Mouse (Mus musculus): ENCODE measurements around the gene Abca8b. TPM values are rescaled to one million over a fixed set of nuclear protein-coding genes. Genes with fewer than 3 reads are reported as not detected.

Abca8b gene
- polyA plus RNA-seq, 1 experiment: 0.19 TPM

DNA sequence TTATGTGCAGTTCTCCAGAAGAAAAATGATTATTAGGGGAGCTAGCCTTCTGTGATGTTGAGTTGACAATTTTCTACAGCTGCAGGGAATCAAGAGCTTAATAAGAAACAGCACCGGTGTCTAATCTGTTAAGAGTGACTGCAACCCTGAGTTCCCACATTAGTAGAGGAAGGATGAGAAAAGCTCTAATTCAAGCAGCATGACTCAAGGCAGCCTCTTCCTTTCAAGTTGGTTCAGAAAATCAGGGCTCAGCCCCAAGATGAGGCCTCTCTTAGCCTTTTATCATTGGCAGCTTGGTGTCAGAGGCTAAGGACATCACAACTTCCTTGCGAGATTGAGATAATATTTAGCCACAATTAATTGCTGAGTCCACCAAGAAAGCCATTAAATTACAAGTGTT, 85.8 kb downstream of the Abca8b start:
- TF ChIP-seq POLR2A (IDR thresholded peaks at IDR 0.05; ENCODE audit: low read depth, low read length) (no peak), CTCF (IDR thresholded peaks at IDR 0.05; ENCODE audit: extremely low read depth, insufficient read depth, insufficient read length, insufficient replicate concordance) (no peak)
- no peaks in the 10 kb centered on the region for H3K4me1 ChIP-seq (ENCODE audit: control insufficient read depth, insufficient read depth, insufficient read length)
- DNase-seq (ENCODE audit: low read depth in 1 of 2, low spot score in 2 of 2): no peak
- no peaks in the 10 kb centered on the region for H3K27me3 ChIP-seq (ENCODE audit: control insufficient read depth, insufficient read depth, low read length)
- no peak overlapping the region for H3K27ac ChIP-seq (ENCODE audit: insufficient read depth, low read length)
- no peaks in the 10 kb centered on the region for H3K36me3 ChIP-seq (ENCODE audit: control insufficient read depth, insufficient read depth, low read length)
- H3K4me3 ChIP-seq (ENCODE audit: extremely low read depth, insufficient read depth, insufficient read length): no peak overlapping the region
- 84% methylated on average over 2 of the region's 2 CpGs for WGBS

GRCm38 (mm10) chr11:109908207-109909031, 87.2 kb downstream of the Abca8b start:
- no peaks in the 10 kb centered on the region for H3K27me3 ChIP-seq (ENCODE audit: control insufficient read depth, insufficient read depth, low read length)
- no peaks in the 10 kb centered on the region for H3K4me1 ChIP-seq (ENCODE audit: control insufficient read depth, insufficient read depth, insufficient read length)
- TF ChIP-seq POLR2A (IDR thresholded peaks at IDR 0.05; ENCODE audit: low read depth, low read length): no peak
- no peak for TF ChIP-seq CTCF (IDR thresholded peaks at IDR 0.05; ENCODE audit: extremely low read depth, insufficient read depth, insufficient read length, insufficient replicate concordance)
- DNase-seq (ENCODE audit: low read depth in 1 of 2, low spot score in 2 of 2): no peak
- H3K27ac ChIP-seq (ENCODE audit: insufficient read depth, low read length): no peak overlapping the region
- WGBS: 72% methylated on average over 10 of the region's 10 CpGs
- H3K36me3 ChIP-seq (ENCODE audit: control insufficient read depth, insufficient read depth, low read length): no peaks in the 10 kb centered on the region
- H3K4me3 ChIP-seq (ENCODE audit: extremely low read depth, insufficient read depth, insufficient read length): no peak overlapping the region

- 91% methylated on average over 2 of the region's 2 CpGs for WGBS
- TF ChIP-seq POLR2A (IDR thresholded peaks at IDR 0.05; ENCODE audit: low read depth, low read length) (no peak), CTCF (IDR thresholded peaks at IDR 0.05; ENCODE audit: extremely low read depth, insufficient read depth, insufficient read length, insufficient replicate concordance) (no peak)
- H3K36me3 ChIP-seq (ENCODE audit: control insufficient read depth, insufficient read depth, low read length): no peaks in the 10 kb centered on the region
- H3K4me1 ChIP-seq (ENCODE audit: control insufficient read depth, insufficient read depth, insufficient read length): no peaks in the 10 kb centered on the region
- DNase-seq (ENCODE audit: low read depth in 1 of 2, low spot score in 2 of 2): no peak
- no peak overlapping the region for H3K27ac ChIP-seq (ENCODE audit: insufficient read depth, low read length)
- no peaks in the 10 kb centered on the region for H3K27me3 ChIP-seq (ENCODE audit: control insufficient read depth, insufficient read depth, low read length)
- no peak overlapping the region for H3K4me3 ChIP-seq (ENCODE audit: extremely low read depth, insufficient read depth, insufficient read length)
These were observed 88.1 kb downstream of the Abca8b start for GRCm38 (mm10) chr11:109907508-109907907.

DNA sequence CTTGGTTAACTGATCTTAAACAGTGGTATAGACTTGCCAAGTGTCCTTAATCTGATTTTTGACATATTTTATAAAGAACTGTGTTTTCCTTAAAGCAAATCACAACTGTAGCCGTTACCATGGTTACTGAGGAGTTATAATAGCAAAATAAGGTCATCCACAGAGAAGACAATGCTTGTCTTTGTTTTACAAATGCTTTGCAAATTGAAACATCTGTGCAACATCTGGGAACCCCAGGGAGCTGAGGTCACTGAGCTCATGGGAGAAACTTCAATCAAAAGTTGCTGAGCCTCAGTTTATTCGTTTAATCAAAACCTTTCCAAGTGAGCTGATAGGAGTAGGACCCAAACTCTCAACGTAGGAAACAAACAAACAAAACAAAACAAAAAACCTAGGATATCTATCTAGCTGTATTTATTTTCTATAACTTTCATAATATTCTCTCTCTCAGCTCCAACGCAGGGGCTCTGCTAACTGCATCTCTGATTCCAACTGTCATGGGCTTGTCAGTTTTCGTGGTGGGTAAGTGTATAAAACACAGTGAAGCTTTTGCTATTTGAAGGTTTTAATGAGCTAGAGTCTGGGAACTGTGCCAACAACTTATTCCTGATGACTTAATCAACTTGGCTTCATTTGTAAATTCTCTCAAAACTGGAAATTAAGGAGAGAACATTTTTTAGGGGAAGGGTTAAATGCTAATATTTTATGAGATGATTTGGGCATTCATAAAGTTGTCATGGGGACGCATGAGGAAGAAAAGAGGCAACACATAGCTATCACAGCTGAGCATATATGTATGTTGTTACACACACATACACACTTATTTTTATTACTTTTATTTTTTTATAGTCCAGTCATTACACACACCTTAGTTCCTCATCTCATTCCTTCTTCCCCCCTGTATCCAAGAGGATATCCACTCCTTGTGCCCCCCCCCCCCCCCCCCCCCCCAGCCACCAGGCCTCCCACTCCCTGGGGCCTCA, 92.7 kb downstream of the Abca8b start:
- 65% methylated on average over 6 of the region's 6 CpGs for WGBS
- H3K27ac ChIP-seq (ENCODE audit: insufficient read depth, low read length): no peak overlapping the region
- no peaks in the 10 kb centered on the region for H3K36me3 ChIP-seq (ENCODE audit: control insufficient read depth, insufficient read depth, low read length)
- DNase-seq (ENCODE audit: low read depth in 1 of 2, low spot score in 2 of 2): no peak
- TF ChIP-seq POLR2A (IDR thresholded peaks at IDR 0.05; ENCODE audit: low read depth, low read length) (no peak), CTCF (IDR thresholded peaks at IDR 0.05; ENCODE audit: extremely low read depth, insufficient read depth, insufficient read length, insufficient replicate concordance) (no peak)
- no peak overlapping the region for H3K4me3 ChIP-seq (ENCODE audit: extremely low read depth, insufficient read depth, insufficient read length)
- H3K27me3 ChIP-seq (ENCODE audit: control insufficient read depth, insufficient read depth, low read length): no peaks in the 10 kb centered on the region
- H3K4me1 ChIP-seq (ENCODE audit: control insufficient read depth, insufficient read depth, insufficient read length): no peaks in the 10 kb centered on the region

GRCm38 (mm10) chr11:109900491-109901241, 95.0 kb downstream of the Abca8b start:
- H3K4me1 ChIP-seq (ENCODE audit: control insufficient read depth, insufficient read depth, insufficient read length): no peaks in the 10 kb centered on the region
- no peaks in the 10 kb centered on the region for H3K36me3 ChIP-seq (ENCODE audit: control insufficient read depth, insufficient read depth, low read length)
- no peak for DNase-seq (ENCODE audit: low read depth in 1 of 2, low spot score in 2 of 2)
- 73% methylated on average over 4 of the region's 4 CpGs for WGBS
- H3K4me3 ChIP-seq (ENCODE audit: extremely low read depth, insufficient read depth, insufficient read length): no peak overlapping the region
- H3K27me3 ChIP-seq (ENCODE audit: control insufficient read depth, insufficient read depth, low read length): no peaks in the 10 kb centered on the region
- TF ChIP-seq CTCF (IDR thresholded peaks at IDR 0.05; ENCODE audit: extremely low read depth, insufficient read depth, insufficient read length, insufficient replicate concordance): no peak
- no peak for TF ChIP-seq POLR2A (IDR thresholded peaks at IDR 0.05; ENCODE audit: low read depth, low read length)
- no peak overlapping the region for H3K27ac ChIP-seq (ENCODE audit: insufficient read depth, low read length)

- Histone ChIP-seq H3K27me3 (ENCODE audit: control insufficient read depth, insufficient read depth, low read length) (no peaks in the 10 kb centered on the region), H3K4me3 (ENCODE audit: extremely low read depth, insufficient read depth, insufficient read length) (no peak overlapping the region), H3K36me3 (ENCODE audit: control insufficient read depth, insufficient read depth, low read length) (no peaks in the 10 kb centered on the region), H3K27ac (ENCODE audit: insufficient read depth, low read length) (no peak overlapping the region), H3K4me1 (ENCODE audit: control insufficient read depth, insufficient read depth, insufficient read length) (no peaks in the 10 kb centered on the region)
- DNase-seq (ENCODE audit: low read depth in 1 of 2, low spot score in 2 of 2): no peak
- TF ChIP-seq POLR2A (IDR thresholded peaks at IDR 0.05; ENCODE audit: low read depth, low read length) (no peak), CTCF (IDR thresholded peaks at IDR 0.05; ENCODE audit: extremely low read depth, insufficient read depth, insufficient read length, insufficient replicate concordance) (no peak)
- WGBS: 84% methylated on average over 6 of the region's 6 CpGs
These were observed 96.7 kb downstream of the Abca8b start for GRCm38 (mm10) chr11:109898791-109899467.

All from spleen, adult 2 months (tissue).